Mouse (Mus musculus) bone marrow macrophage, adult 2 months (primary cell): ENCODE data around the gene Nobox. TPM values are rescaled to one million over a fixed set of nuclear protein-coding genes. Genes with fewer than 3 reads are reported as not detected.

Experiments used
- H3K27ac ChIP-seq: 2 replicates; pipeline ENCODE4 v1.5.1; 2012; ENCODE audit warnings: low read depth, low read length; ENCODE audit not compliant: insufficient read depth
- H3K4me1 ChIP-seq: 2 replicates; pipeline ENCODE4 v1.6.1; 2012; ENCODE audit warnings: low read length; ENCODE audit not compliant: control insufficient read depth, insufficient read depth
- H3K4me3 ChIP-seq: 2 replicates; pipeline ENCODE4 v1.5.1; 2012; ENCODE audit warnings: mild to moderate bottlenecking, low read length, moderate library complexity; ENCODE audit not compliant: insufficient read depth
- CTCF ChIP-seq: IDR thresholded peaks from 2 replicates; pipeline ENCODE4 v1.5.1; 2012; ENCODE audit warnings: low read depth, mild to moderate bottlenecking, low read length, moderate library complexity
- POLR2A ChIP-seq: IDR thresholded peaks from 2 replicates; pipeline ENCODE4 v1.6.1; 2012; ENCODE audit warnings: mild to moderate bottlenecking, low read depth, low read length, borderline replicate concordance
- polyA plus RNA-seq: library from polyadenylated mRNA; stranded (reverse); fragments of >200 nt; gene quantifications from 2 replicates; pipeline ENCODE4 v1.2.4, GENCODE M21; 2012; ENCODE audit not compliant: missing spikeins, insufficient read depth, insufficient read length

Gene Nobox
- polyA plus RNA-seq = not detected in 2 replicates

GRCm38 (mm10) chr6:43309454-43309853 lies at the start of gene Nobox:
Gene Nobox (minus strand): TSS chr6:43309554.
- H3K4me3 ChIP-seq = no peak within 1 kb of the TSS
- H3K27ac ChIP-seq = no peak within 1 kb of the TSS
- no peaks in the 10 kb centered on the region for H3K4me1 ChIP-seq
- TF ChIP-seq POLR2A = no peak
- no peak for TF ChIP-seq CTCF

- TF ChIP-seq POLR2A (no peak), CTCF (no peak)
- no peaks in the 10 kb centered on the region for H3K4me1 ChIP-seq
- H3K4me3 ChIP-seq = no peak overlapping the region
- no peak overlapping the region for H3K27ac ChIP-seq
These were observed 45.3 kb upstream of the Nobox start for GRCm38 (mm10) chr6:43354562-43355241.

GRCm38 (mm10) chr6:43353446-43353845 lies 44.1 kb upstream of the Nobox start:
- Histone ChIP-seq H3K4me3 (no peak overlapping the region), H3K27ac (no peak overlapping the region), H3K4me1 (peaks cover 5% of the 10 kb centered on the region; the same call in 1 of the 2 replicates)
- TF ChIP-seq CTCF (no peak), POLR2A (no peak)

- H3K4me3 ChIP-seq = no peak overlapping the region
- peaks cover 5% of the 10 kb centered on the region; the same call in 1 of the 2 replicates for H3K4me1 ChIP-seq
- H3K27ac ChIP-seq = no peak overlapping the region
- TF ChIP-seq CTCF = no peak
- TF ChIP-seq POLR2A = no peak
These were observed 39.7 kb upstream of the Nobox start for GRCm38 (mm10) chr6:43349083-43349482.

GRCm38 (mm10) chr6:43347637-43348036 lies 38.3 kb upstream of the Nobox start:
- no peak overlapping the region for H3K27ac ChIP-seq
- peaks cover 5% of the 10 kb centered on the region; the same call in 1 of the 2 replicates for H3K4me1 ChIP-seq
- no peak overlapping the region for H3K4me3 ChIP-seq
- TF ChIP-seq CTCF (no peak), POLR2A (no peak)

GRCm38 (mm10) chr6:43343006-43343405 lies 33.7 kb upstream of the Nobox start:
- Histone ChIP-seq H3K4me3 (no peak overlapping the region), H3K27ac (no peak overlapping the region), H3K4me1 (no peaks in the 10 kb centered on the region)
- no peak for TF ChIP-seq CTCF
- TF ChIP-seq POLR2A = no peak

GRCm38 (mm10) chr6:43342386-43342785 lies 33.0 kb upstream of the Nobox start:
- H3K4me1 ChIP-seq = no peaks in the 10 kb centered on the region
- H3K27ac ChIP-seq = no peak overlapping the region
- TF ChIP-seq POLR2A (no peak), CTCF (no peak)
- H3K4me3 ChIP-seq = no peak overlapping the region

- TF ChIP-seq POLR2A = no peak
- no peak for TF ChIP-seq CTCF
- H3K27ac ChIP-seq = no peak overlapping the region
- H3K4me3 ChIP-seq = no peak overlapping the region
- H3K4me1 ChIP-seq = no peaks in the 10 kb centered on the region
These were observed 29.4 kb upstream of the Nobox start for GRCm38 (mm10) chr6:43338804-43339203.

- Histone ChIP-seq H3K4me1 (no peaks in the 10 kb centered on the region), H3K4me3 (no peak overlapping the region), H3K27ac (no peak overlapping the region)
- TF ChIP-seq CTCF = no peak
These were observed 28.2 kb upstream of the Nobox start for GRCm38 (mm10) chr6:43337491-43337961.

- no peaks in the 10 kb centered on the region for H3K4me1 ChIP-seq
- no peak for TF ChIP-seq CTCF
- TF ChIP-seq POLR2A = no peak
- no peak overlapping the region for H3K4me3 ChIP-seq
- no peak overlapping the region for H3K27ac ChIP-seq
These were observed 26.4 kb upstream of the Nobox start for GRCm38 (mm10) chr6:43335619-43336234.
